Mouse (Mus musculus) hindbrain, embryonic 12.5 days (tissue): ENCODE results near the gene Gm20388. TPM values are rescaled to one million over a fixed set of nuclear protein-coding genes. Genes with fewer than 3 reads are reported as not detected.

Experiments used
- ATAC-seq: fragments of 200-750 bp; cut with Nextera tagmentation; 2 replicates; pipeline ENCODE4 v1.8.0; 2017; ENCODE audit warnings: moderate TSS enrichment; ENCODE audit not compliant: low FRiP score
- H3K27ac ChIP-seq: fragments of 300-500 bp; sonication (generic); 2 replicates; pipeline ENCODE4 v1.5.1; 2016; ENCODE audit warnings: mild to moderate bottlenecking
- H3K27me3 ChIP-seq: fragments of 300-500 bp; sonication (generic); 2 replicates; pipeline ENCODE4 v1.6.1; 2016; ENCODE audit warnings: mild to moderate bottlenecking
- H3K36me3 ChIP-seq: fragments of 300-500 bp; sonication (generic); 2 replicates; pipeline ENCODE4 v1.6.1; 2016; ENCODE audit warnings: mild to moderate bottlenecking
- H3K4me1 ChIP-seq: fragments of 300-500 bp; sonication (generic); 2 replicates; pipeline ENCODE4 v1.6.1; 2016
- H3K4me2 ChIP-seq: fragments of 300-500 bp; sonication (generic); replicated peaks from 2 replicates; pipeline ENCODE4 v1.6.1; 2016; ENCODE audit warnings: mild to moderate bottlenecking
- H3K4me3 ChIP-seq: fragments of 300-500 bp; sonication (generic); 2 replicates; pipeline ENCODE4 v1.5.1; 2016; ENCODE audit warnings: mild to moderate bottlenecking
- H3K9ac ChIP-seq: fragments of 300-500 bp; sonication (generic); 2 replicates; pipeline ENCODE4 v1.6.1; 2016; ENCODE audit warnings: mild to moderate bottlenecking, moderate library complexity
- H3K9me3 ChIP-seq: fragments of 300-500 bp; sonication (generic); replicated peaks from 2 replicates; pipeline ENCODE4 v1.6.1; 2016; ENCODE audit warnings: mild to moderate bottlenecking
- WGBS: fragments of 180-500 bp; shearing (Covaris S2); methylation state at CpG from one replicate; pipeline ENCODE4 v1.1.7; 2016; 5-methylcytosine and 5-hydroxymethylcytosine counted together
- polyA plus RNA-seq: library from polyadenylated mRNA; unstranded; fragments of >200 nt; fragmentation: Nextera tagmentation; extraction: Ambion mirVana; gene quantifications from 2 replicates; pipeline ENCODE4 v1.2.1, GENCODE M21; 2016

Gene Gm20388
- polyA plus RNA-seq, 1 experiment from 2014 or later, result not detected

GRCm38 (mm10) chr8:122960323-122960722, 3049.7 kb downstream of the Gm20388 start:
- Histone ChIP-seq H3K9me3 (no peaks in the 10 kb centered on the region), H3K27ac (no peak overlapping the region), H3K4me3 (no peak overlapping the region), H3K27me3 (no peaks in the 10 kb centered on the region), H3K4me1 (peaks cover 10% of the 10 kb centered on the region; the same call in 1 of the 2 replicates), H3K4me2 (no peak overlapping the region), H3K9ac (no peak overlapping the region), H3K36me3 (no peaks in the 10 kb centered on the region)
- no peak for ATAC-seq
- 92% methylated on average over 5 of the region's 5 CpGs for whole genome bisulfite sequencing

- H3K27me3 ChIP-seq, result no peaks in the 10 kb centered on the region
- H3K4me3 ChIP-seq, result no peak overlapping the region
- no peak for ATAC-seq
- H3K9ac ChIP-seq, result no peak overlapping the region
- 23% methylated on average over 1 of the region's 1 CpGs for WGBS
- no peaks in the 10 kb centered on the region for H3K9me3 ChIP-seq
- peaks cover 10% of the 10 kb centered on the region; the same call in 1 of the 2 replicates for H3K4me1 ChIP-seq
- no peak overlapping the region for H3K4me2 ChIP-seq
- no peaks in the 10 kb centered on the region for H3K36me3 ChIP-seq
- no peak overlapping the region for H3K27ac ChIP-seq
These were observed 3050.3 kb downstream of the Gm20388 start for GRCm38 (mm10) chr8:122960932-122961331.

GRCm38 (mm10) chr8:122961458-122961857, 3050.8 kb downstream of the Gm20388 start:
- Histone ChIP-seq H3K9me3 (no peaks in the 10 kb centered on the region), H3K27ac (no peak overlapping the region), H3K4me3 (no peak overlapping the region), H3K27me3 (no peaks in the 10 kb centered on the region), H3K9ac (no peak overlapping the region), H3K4me1 (peaks cover 10% of the 10 kb centered on the region; the same call in 1 of the 2 replicates), H3K36me3 (no peaks in the 10 kb centered on the region), H3K4me2 (no peak overlapping the region)
- no peak for ATAC-seq
- WGBS, result 68% methylated on average over 2 of the region's 2 CpGs

- 58% methylated on average over 5 of the region's 5 CpGs for WGBS
- Histone ChIP-seq H3K36me3 (no peaks in the 10 kb centered on the region), H3K9me3 (no peaks in the 10 kb centered on the region), H3K9ac (no peak overlapping the region), H3K4me2 (no peak overlapping the region), H3K27ac (no peak overlapping the region), H3K4me1 (peaks cover 10% of the 10 kb centered on the region; the same call in 1 of the 2 replicates), H3K27me3 (no peaks in the 10 kb centered on the region), H3K4me3 (no peak overlapping the region)
- ATAC-seq, result no peak
These were observed 3051.4 kb downstream of the Gm20388 start for GRCm38 (mm10) chr8:122962046-122962445.

GRCm38 (mm10) chr8:122966638-122967037, 3056.0 kb downstream of the Gm20388 start:
- no peaks in the 10 kb centered on the region for H3K27me3 ChIP-seq
- no peaks in the 10 kb centered on the region for H3K9me3 ChIP-seq
- H3K4me3 ChIP-seq, result no peak overlapping the region
- ATAC-seq, result no peak
- no peak overlapping the region for H3K4me2 ChIP-seq
- 88% methylated on average over 3 of the region's 3 CpGs for WGBS
- 0 out of 2 replicates have a peak, but pooled peaks cover 10% of the 10 kb centered on the region for H3K36me3 ChIP-seq
- 0 out of 2 replicates have a peak, but pooled peaks cover 2% of the 10 kb centered on the region for H3K4me1 ChIP-seq
- no peak overlapping the region for H3K27ac ChIP-seq
- no peak overlapping the region for H3K9ac ChIP-seq

- no peak for ATAC-seq
- no peaks in the 10 kb centered on the region for H3K4me1 ChIP-seq
- no peaks in the 10 kb centered on the region for H3K27me3 ChIP-seq
- H3K9me3 ChIP-seq, result no peaks in the 10 kb centered on the region
- H3K36me3 ChIP-seq, result 0 out of 2 replicates have a peak, but pooled peaks cover 10% of the 10 kb centered on the region
- H3K27ac ChIP-seq, result no peak overlapping the region
- no peak overlapping the region for H3K4me2 ChIP-seq
- no peak overlapping the region for H3K9ac ChIP-seq
- 88% methylated on average over 3 of the region's 3 CpGs for WGBS
- H3K4me3 ChIP-seq, result no peak overlapping the region
These were observed 3057.5 kb downstream of the Gm20388 start for GRCm38 (mm10) chr8:122968145-122968544.

GRCm38 (mm10) chr8:122969964-122970620, 3059.5 kb downstream of the Gm20388 start:
- H3K9me3 ChIP-seq, result no peaks in the 10 kb centered on the region
- H3K27me3 ChIP-seq, result no peaks in the 10 kb centered on the region
- H3K4me3 ChIP-seq, result no peak overlapping the region
- H3K36me3 ChIP-seq, result 0 out of 2 replicates have a peak, but pooled peaks cover 10% of the 10 kb centered on the region
- H3K4me2 ChIP-seq, result no peak overlapping the region
- WGBS, result 94% methylated on average over 3 of the region's 3 CpGs
- ATAC-seq, result no peak
- H3K9ac ChIP-seq, result no peak overlapping the region
- no peaks in the 10 kb centered on the region for H3K4me1 ChIP-seq
- H3K27ac ChIP-seq, result no peak overlapping the region

- H3K27me3 ChIP-seq, result no peaks in the 10 kb centered on the region
- no peak overlapping the region for H3K27ac ChIP-seq
- no peak overlapping the region for H3K9ac ChIP-seq
- no peaks in the 10 kb centered on the region for H3K9me3 ChIP-seq
- no peak overlapping the region for H3K4me3 ChIP-seq
- no peak overlapping the region for H3K4me2 ChIP-seq
- 0 out of 2 replicates have a peak, but pooled peaks cover 3% of the 10 kb centered on the region for H3K4me1 ChIP-seq
- no peak for ATAC-seq
- WGBS, result 95% methylated on average over 4 of the region's 4 CpGs
- no peaks in the 10 kb centered on the region for H3K36me3 ChIP-seq
These were observed 3065.4 kb downstream of the Gm20388 start for GRCm38 (mm10) chr8:122976046-122976445.

GRCm38 (mm10) chr8:122979424-122979823, 3068.8 kb downstream of the Gm20388 start:
- Histone ChIP-seq H3K9me3 (no peaks in the 10 kb centered on the region), H3K4me1 (0 out of 2 replicates have a peak, but pooled peaks cover 3% of the 10 kb centered on the region), H3K27me3 (no peaks in the 10 kb centered on the region), H3K9ac (no peak overlapping the region), H3K36me3 (no peaks in the 10 kb centered on the region), H3K27ac (no peak overlapping the region), H3K4me2 (no peak overlapping the region), H3K4me3 (no peak overlapping the region)
- ATAC-seq, result no peak
- 87% methylated on average over 3 of the region's 3 CpGs for WGBS

GRCm38 (mm10) chr8:122979865-122980509, 3069.3 kb downstream of the Gm20388 start:
- no peak overlapping the region for H3K4me3 ChIP-seq
- no peaks in the 10 kb centered on the region for H3K9me3 ChIP-seq
- 0 out of 2 replicates have a peak, but pooled peaks cover 3% of the 10 kb centered on the region for H3K4me1 ChIP-seq
- H3K9ac ChIP-seq, result no peak overlapping the region
- 81% methylated on average over 10 of the region's 10 CpGs for WGBS
- no peaks in the 10 kb centered on the region for H3K27me3 ChIP-seq
- no peak overlapping the region for H3K27ac ChIP-seq
- H3K36me3 ChIP-seq, result no peaks in the 10 kb centered on the region
- no peak for ATAC-seq
- no peak overlapping the region for H3K4me2 ChIP-seq

- 88% methylated on average over 5 of the region's 5 CpGs for WGBS
These were observed 3071.0 kb downstream of the Gm20388 start for GRCm38 (mm10) chr8:122981646-122982045.

GRCm38 (mm10) chr8:122983178-122983942, 3072.7 kb downstream of the Gm20388 start:
- Histone ChIP-seq H3K36me3 (no peaks in the 10 kb centered on the region), H3K9ac (no peak overlapping the region), H3K27me3 (no peaks in the 10 kb centered on the region), H3K4me3 (no peak overlapping the region), H3K4me2 (no peak overlapping the region), H3K9me3 (no peaks in the 10 kb centered on the region), H3K4me1 (0 out of 2 replicates have a peak, but pooled peaks cover 3% of the 10 kb centered on the region), H3K27ac (no peak overlapping the region)
- no peak for ATAC-seq
- 90% methylated on average over 19 of the region's 19 CpGs for WGBS

More at GRCm38 (mm10) chr8:122981646-122982045, 3071.0 kb downstream of the Gm20388 start:
- Histone ChIP-seq H3K4me1 (0 out of 2 replicates have a peak, but pooled peaks cover 3% of the 10 kb centered on the region), H3K9me3 (no peaks in the 10 kb centered on the region), H3K36me3 (no peaks in the 10 kb centered on the region), H3K9ac (no peak overlapping the region), H3K4me3 (no peak overlapping the region), H3K4me2 (no peak overlapping the region), H3K27me3 (no peaks in the 10 kb centered on the region), H3K27ac (no peak overlapping the region)
- ATAC-seq, result no peak
